Mouse (Mus musculus): ENCODE data around the gene Ip6k3. TPM values are rescaled to one million over a fixed set of nuclear protein-coding genes. Genes with fewer than 3 reads are reported as not detected.

Ip6k3 gene
- not detected in 2 replicates for total RNA-seq (2015; ENCODE audit: low replicate concordance)
- not detected in 2 replicates for total RNA-seq (2017; ENCODE audit: low replicate concordance)

DNA sequence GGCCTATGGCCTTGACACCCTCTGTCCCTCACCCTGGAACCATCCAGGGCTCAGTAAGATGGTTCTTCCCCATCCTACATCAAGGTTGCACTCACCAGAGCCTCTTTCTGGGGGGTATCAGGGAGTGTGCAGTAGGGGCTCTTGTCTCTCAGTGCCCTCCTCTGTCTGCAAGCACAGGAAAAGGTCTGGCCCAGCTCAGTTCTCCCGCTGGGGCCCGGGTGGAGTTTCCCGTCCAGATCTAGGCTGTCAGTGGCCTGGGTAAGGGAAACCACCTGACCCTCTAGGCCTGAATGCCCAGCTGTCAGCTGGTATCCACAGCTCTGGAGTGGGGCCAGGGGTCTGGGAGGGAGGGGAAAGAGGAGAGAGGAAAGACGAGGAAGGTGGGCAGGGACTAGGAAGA, at the start of gene Ip6k3:
Ip6k3 (minus strand) TSS at position 251 of the 400 bp plus-strand sequence.
- no peak for ATAC-seq (replicated peaks; ENCODE audit: low FRiP score, poor library complexity, severe bottlenecking)

DNA sequence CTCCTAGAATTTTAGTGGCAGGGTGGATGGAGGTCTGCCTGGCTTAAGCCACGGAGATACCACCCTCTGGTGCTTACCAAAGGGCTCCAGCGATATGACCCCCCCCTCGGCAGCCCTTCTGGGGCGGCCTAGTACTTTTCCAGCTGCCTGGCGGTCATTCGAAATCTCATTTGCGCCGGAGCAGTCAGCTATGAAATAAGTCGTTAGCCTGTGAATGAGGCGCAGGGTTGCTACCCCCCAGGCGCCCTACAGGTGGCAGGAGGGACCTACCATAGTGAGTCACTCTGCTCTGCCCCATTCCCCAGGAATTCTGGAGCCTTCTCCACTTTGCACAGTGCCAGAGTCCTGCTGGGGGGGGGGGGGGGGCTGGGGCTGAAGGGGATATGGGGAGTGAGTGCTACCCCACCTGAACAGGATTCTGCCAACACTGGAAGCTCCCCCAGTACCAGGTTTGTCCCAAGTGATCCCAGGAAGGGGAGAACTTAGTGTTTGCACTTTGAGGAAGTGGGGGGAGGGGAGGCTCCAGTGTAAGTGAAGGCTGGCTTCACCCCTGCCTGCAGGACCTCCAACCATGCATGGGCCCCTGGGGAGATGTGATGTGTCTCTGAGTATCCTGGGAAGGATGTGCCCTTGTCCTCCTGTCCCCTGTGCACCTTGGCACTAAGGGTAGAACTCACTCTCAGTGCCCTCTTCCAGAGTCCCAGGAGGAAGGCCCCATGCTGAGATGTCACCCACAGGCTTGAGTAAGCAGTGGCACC, 45.4 kb upstream of the Ip6k3 start:
- no peak for ATAC-seq (replicated peaks; ENCODE audit: low FRiP score, poor library complexity, severe bottlenecking)

DNA sequence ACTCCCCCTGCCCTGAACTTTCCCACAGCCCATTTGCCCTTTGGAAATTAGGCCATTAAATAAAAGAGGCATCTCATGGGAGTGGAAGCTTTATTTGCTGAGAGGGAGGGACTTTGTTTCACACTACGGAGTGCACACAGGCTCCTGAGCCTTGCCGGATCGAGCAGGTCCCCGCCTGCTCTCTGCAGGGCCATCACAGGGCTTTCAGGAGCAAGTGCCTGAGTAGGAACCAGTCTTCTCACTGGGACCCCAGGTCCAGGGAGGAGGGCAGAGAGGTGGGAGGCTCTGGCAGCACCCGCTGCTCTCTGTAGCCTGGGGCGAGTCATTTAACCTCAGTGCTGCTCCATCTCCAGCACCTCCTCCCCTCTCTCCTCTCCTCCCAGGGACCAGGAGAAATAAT, 44.4 kb upstream of the Ip6k3 start:
- no peak for ATAC-seq (replicated peaks; ENCODE audit: low FRiP score, poor library complexity, severe bottlenecking)

DNA sequence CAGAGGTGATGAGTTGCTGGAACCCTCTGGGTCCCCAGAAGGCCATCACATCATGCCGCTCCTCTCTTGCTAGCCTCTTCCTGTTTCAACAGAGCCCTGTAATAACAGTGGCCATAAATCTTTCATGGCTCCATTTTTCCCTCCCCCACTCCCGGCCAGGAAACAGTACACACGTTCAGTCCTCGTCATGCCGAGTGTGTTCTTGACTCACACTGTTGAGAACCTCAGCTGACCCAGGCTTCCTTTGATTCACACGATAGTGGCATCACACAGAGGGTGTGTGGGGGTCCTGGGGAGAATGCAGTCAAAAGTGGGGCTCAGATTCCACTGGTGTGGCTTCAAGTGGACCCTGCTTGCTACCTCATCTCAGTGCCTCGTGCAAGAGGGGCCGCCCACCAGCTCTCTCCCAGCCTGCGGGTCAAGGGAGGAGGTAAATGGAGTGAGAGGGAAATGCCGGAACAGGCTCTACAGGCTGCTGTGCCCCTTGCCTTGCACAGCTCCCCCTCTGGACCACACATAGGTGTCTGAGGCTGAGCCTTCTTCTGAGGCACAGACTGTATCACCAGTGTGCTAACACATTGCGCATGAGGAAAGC, 39.6 kb upstream of the Ip6k3 start:
- ATAC-seq (replicated peaks; ENCODE audit: low FRiP score, poor library complexity, severe bottlenecking), result no peak

DNA sequence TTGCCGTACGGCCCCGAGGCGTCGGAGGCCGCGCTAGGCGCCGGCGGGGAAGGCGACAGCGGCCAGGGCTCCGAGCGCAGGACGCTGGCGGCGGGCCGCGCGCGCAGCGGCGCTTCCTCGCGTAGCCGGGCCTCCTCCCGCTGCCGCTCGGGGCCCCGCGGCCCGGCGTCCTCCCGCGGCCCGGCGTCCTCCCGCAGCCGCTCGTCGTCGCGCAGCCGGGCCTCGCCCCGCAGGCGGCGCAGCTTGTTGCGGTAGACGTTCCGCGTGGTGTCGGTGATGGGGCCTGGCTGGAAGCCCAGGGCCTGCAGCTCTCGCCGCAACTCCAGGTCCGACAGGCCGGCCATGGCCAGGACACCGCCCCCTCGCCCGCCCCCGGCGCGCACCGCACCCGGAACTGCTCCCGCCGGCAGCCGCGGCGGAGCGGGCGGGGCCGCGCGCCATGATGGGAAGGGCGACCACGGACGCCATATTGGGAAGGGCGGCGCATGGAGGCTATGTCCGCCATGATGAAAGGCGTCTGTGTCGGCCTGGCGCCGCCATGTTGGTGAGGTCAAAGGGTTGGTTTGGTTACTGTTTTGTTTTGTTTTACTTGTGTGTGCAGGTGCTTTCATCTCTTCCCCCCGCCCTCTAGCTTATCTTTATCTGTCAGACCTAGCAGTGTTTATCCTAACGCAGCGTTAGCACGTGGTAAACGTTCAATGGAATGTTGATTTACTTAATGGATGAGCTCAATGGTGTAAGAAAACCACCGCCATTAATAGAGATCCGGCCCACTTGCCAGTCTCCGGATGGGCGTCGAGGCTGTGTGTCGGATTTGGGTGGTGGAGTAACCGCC, 36.7 kb upstream of the Ip6k3 start, which contains the start of gene Lemd2:
Lemd2 (minus strand) TSS at position 395 of the 835 bp plus-strand sequence.
- peak; percentile 82 for ATAC-seq (replicated peaks; ENCODE audit: low FRiP score, poor library complexity, severe bottlenecking)

DNA sequence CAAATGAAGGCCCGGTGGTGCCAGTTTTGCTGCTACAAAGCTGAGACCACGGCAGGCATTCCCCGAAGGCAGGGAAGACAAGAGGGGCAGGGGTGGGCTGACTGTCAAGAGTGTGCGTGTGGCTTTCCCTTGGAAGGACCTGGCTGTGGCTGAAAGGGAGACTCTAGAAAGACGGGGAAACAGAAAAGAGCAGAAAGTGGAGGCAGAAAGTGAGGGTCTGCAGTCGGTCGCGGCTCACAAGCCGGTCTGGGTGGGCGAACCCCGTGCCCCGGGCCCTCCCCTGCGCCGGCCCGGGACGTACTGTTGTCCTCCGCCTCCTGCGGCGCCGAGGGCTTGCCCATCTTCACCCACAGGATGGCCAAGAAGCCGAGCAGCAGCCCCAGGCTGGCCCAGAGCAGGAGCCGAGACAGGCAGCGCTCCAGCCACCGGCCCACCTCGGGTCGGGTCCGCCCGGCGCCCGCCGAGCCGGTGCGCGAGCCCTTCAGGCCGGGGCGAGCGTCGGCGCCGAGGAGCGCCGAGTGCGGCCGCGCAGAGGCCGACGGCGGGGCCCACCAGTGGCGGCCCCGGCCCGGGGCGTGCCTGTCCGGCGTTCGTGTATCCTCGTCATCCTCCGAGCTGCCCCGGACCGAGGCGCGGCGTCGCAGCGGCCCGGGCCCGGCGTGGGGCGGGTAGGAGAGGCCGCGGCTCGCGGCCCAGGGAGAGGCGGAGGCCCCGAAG, 35.9 kb upstream of the Ip6k3 start:
- ATAC-seq (replicated peaks; ENCODE audit: low FRiP score, poor library complexity, severe bottlenecking), result peak; percentile 23; the same call in 1 of the 2 replicates

DNA sequence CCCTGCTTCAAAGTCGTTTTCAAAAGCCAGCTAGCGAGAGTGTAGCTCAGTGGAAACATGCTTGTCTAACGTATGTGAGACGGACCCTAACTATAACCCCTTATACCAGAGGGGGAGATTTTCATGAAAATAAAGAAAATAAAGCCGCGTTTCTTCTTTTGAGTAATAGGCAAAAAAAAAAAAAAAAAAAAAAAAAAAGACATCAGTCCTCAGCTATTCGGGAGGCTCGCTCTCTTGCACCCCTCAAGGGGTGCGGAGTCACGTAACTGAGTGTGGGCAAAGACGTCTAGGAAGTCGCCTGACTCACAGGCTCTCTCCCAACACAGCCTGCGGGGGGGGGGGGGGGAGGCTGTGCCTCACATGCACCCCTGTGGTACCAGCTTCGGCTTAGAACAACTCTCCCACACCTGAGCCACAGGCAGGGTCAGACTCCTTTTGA, 35.3 kb upstream of the Ip6k3 start:
- no peak for ATAC-seq (replicated peaks; ENCODE audit: low FRiP score, poor library complexity, severe bottlenecking)

DNA sequence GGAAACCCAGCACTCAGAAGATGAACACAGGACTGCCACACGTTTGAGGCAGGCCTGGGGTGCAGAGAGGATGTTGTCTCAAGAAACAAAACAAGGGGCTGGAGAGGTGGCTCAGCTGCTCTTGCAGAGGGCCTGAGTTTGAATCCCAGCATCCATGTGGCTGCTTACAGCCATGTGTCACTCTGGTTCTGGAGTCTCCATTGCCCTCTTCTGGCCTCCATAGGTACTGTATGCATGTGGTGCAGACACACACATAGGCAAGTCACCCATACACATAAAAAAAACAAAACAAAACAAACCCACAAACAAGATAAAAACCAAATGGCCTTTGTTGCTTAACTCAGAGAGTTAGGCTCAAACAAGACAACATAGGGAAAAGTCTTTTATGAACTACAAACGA, 34.4 kb upstream of the Ip6k3 start:
- ATAC-seq (replicated peaks; ENCODE audit: low FRiP score, poor library complexity, severe bottlenecking), result 0 out of 2 replicates have a peak, but pooled peaks have one; percentile 40

DNA sequence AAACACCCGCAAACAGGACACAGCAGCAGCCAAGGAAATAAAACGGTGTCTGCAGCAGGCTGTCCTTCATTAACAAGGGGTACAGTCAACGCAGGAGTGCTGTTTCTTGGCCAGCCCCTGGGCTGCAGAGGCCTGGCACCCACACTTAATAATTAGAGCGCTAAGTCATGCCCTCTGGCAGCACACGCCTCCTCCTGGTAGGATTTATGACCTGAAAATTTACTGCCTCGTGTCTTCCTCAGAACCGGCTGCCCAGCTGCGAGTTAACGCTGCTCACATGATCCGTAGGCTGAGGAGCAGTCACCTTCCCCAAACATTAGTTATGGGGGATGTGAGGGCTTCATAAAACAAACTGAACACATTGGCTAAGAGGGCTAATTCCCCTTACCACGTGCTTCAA, 33.2 kb upstream of the Ip6k3 start:
- no peak for ATAC-seq (replicated peaks; ENCODE audit: low FRiP score, poor library complexity, severe bottlenecking)

DNA sequence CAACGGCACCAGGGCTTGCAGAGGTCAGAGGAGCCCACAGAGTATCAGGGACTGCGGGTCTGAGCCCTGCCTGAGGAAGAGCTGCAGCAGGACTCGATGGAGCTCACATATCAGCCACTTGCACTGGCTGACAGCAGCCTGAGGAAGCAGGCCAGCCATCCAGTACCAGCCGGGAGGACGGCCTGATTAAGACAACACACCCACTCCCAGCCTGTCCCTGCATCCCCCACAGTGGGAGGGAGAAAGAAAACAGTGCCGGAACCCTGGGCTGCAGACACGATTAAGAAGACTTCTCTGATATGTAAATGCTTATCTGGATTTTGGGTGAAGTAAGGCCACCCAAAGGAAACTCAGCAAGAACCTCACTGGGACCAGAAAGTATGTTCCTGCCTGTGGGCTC, 32.3 kb upstream of the Ip6k3 start:
- no peak for ATAC-seq (replicated peaks; ENCODE audit: low FRiP score, poor library complexity, severe bottlenecking)

DNA sequence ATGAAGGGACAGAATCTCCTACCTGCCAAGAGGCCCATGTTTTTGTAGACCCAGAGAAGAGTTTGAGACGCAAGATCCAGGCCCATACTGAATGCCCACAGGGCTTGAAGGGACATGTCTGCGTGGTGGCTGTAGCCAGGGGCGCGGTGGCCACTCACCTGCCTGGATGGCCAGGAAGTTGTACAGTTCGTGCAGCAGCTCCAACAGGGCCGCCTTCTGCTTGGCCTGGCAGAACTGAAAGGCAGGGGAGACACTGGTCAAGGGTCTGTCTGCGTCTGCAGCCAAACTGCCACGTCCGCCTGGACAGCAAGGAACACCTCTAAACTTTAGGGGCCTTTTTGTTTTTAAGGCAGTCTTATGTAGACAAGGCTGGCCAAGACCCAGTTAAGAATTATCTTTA, 31.6 kb upstream of the Ip6k3 start:
- ATAC-seq (replicated peaks; ENCODE audit: low FRiP score, poor library complexity, severe bottlenecking), result no peak

DNA sequence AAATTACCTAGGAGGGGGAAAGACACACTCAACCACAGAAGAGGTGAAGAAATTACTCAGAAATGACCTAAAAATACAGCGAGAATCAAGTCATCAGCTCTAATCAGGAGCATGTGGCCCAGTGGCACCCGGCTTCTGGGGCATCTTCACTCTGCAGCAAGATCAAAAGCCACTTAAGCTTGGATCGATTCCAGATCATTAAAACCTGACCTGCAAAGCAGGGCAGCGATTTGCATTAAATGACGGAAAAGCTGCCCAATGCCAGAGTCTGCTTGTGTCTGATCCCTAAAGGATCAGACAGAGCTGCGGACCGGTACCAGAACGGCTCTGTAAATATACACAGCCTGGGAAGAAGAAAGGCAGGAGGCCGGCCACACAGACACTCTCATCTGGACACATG, 28.6 kb upstream of the Ip6k3 start:
- no peak for ATAC-seq (replicated peaks; ENCODE audit: low FRiP score, poor library complexity, severe bottlenecking)

DNA sequence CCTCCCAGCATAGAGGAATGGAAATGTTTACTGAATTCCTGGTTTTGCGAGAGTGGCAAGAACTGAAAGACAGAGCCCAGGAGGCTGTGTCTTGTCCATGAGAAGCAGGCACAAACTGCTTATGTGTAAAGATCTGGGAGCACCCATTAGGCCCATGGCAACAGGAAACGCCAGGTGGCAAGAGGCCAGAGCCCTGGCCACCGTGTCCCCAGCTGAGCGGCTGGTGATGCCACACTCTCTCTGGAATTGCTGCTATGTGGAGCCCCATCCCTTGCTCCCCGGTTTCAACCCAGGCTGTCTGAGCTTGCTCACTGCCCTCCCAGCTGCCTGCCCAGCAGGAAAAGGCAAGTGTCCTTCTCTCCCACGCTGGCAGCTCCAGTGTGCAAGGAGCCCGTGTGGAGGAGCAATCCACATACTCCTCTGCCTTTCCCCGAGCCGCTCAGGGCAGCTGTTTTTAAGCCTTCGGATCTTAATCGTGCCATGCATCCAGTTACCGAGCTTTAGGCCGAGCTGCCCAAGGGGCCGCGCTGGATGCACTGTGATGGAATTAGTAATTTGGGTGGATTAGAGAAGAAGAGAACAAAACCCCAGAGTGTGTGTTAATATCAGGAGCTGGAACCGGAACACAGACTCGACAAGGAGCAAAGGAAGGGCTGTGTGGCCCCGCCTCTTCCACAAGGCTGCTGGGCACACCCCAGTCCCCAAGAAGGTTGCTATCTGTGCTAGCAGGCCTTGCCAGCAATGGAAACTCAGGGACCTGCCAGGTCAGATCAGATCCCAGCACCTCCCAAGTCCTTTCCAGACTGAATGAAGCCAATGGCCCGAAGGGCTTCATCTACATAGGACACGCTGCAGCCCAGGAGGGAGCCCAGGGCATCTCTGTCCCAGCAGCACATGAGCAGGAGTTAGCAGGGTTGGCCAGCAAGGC, 26.9 kb upstream of the Ip6k3 start:
- peak; percentile 87 for ATAC-seq (replicated peaks; ENCODE audit: low FRiP score, poor library complexity, severe bottlenecking)

DNA sequence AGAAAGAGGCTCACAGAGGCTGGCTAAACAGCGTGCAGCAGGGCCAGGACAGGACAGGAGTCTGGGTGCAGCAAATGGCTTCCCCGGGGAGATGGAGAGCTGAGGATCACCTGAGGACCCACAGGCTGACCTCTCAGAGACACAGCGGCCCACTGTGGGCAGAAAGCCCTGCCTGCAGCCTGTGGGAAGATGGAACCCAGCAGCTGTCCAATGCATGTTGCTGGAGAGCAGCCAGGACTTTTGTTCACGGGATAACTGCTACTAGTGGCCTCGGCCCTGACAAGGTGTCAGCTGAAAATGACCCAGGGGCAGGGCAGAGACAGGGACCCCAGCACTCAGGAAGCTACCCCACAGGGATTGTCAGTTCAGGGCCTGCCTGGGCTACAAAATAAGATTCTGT, 24.2 kb upstream of the Ip6k3 start:
- no peak for ATAC-seq (replicated peaks; ENCODE audit: low FRiP score, poor library complexity, severe bottlenecking)

DNA sequence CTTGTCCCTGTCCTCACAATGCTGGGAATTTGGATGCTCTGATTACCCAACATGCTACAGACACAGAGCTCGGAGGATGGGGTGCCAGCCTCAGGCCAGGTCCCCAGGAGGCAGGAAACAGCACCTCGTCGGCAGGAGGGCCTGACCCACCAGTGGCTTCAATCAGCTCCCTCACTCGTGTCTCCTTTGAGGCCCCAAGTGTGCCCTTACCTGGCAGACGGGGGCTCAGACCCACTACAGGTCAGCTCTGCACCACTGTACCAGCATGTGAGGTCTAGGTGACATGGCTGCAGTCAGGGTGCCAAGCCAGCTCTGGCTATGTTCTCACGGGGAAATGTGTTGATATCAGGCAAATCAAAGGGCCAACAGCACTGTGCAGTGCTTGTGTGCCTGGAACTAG, 23.6 kb upstream of the Ip6k3 start:
- no peak for ATAC-seq (replicated peaks; ENCODE audit: low FRiP score, poor library complexity, severe bottlenecking)

DNA sequence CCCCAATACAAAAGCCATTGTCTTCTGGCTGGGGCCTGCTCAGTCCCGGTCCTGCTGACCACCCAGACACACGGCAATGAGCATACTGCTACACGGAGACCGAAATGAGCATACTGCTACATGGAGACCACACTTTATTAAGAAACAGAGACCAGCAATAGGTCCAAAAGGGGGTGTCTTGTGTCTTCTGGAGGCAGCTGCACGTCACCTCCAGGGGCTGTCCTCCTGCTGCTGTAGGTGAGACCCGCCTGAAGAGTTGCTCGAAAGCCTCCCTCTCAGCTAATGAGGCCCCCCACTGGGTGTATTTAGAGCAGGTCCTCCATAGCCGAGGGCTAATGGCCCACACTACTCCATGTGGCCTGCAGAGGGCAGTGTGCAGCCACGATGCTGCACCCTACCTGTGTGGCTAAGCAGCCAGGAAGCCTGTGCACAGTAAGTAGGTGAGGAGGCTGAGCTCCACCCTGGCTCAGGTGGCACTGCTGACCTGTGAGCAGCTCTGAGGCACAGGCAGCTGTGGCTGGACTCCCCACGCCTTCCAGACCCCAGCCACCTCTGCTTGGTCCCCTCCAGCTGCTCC, 22.1 kb upstream of the Ip6k3 start:
- ATAC-seq (replicated peaks; ENCODE audit: low FRiP score, poor library complexity, severe bottlenecking), result peak; percentile 82

DNA sequence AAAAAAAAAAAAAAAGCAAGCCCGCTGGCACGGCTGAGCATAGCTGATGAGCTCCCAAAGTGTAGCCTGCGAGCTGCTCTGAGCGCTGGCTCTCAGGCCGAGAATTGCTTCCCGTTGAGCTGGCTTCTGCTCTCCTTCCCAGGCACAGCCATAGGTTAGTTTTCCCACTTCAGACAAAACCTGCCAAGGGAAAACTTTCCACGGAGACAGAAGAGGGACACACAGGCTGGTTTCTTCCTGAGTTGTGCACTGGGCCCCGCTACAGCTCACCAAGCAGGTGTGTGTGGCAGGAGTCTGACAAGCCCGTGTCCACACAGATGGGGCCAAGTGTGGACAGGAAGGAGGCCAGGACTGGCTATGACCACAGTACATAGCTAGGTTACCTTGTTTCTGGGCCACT, 21.3 kb upstream of the Ip6k3 start:
- no peak for ATAC-seq (replicated peaks; ENCODE audit: low FRiP score, poor library complexity, severe bottlenecking)

DNA sequence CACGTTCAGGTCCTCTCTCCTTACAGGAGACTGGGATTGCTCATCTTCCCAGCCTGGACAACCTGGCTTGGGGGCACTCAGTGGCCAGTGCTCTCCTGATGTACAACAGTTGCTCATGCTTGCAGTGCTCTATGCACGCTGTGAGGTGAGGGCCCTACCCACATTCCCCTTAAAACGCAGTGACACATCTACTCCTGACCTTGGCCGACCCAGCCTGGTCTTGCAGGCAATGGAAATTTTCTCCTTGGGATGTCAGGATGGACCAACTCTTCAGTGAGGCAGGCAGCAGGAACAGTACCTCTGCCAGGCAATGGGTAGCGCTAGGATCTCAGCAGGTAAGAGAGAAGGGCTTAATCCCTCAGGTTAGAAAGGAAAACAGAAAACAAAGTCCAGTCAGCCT, 19.5 kb upstream of the Ip6k3 start:
- ATAC-seq (replicated peaks; ENCODE audit: low FRiP score, poor library complexity, severe bottlenecking), result no peak

DNA sequence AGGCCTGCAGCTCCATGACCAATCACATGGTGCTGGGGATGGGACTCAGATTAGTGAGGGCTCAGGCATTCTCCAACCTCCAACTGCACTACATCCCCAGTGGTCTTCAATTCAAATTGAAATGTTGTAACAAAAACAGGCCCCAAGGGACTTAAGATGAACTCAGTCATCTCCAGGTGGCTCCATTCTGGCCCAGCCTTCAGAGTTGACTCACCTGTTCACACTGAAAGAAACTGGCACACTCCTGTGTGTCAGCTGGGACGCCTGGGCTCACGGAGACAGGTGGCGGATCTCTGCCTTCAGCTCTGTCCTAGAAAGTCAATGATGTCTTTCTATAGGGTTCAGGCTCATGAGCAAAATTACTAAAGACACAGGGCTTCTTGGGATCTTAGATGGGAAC, 18.5 kb upstream of the Ip6k3 start:
- no peak for ATAC-seq (replicated peaks; ENCODE audit: low FRiP score, poor library complexity, severe bottlenecking)

Measured in erythroblast, adult 5-6 weeks (primary cell).